Mouse (Mus musculus) embryonic fibroblast, embryonic 13.5 days (primary cell): ENCODE results near the gene Galnt10.

Experiments used
- CTCF ChIP-seq: IDR thresholded peaks from 2 replicates; pipeline ENCODE4 v1.5.1; 2011; ENCODE audit warnings: mild to moderate bottlenecking, control low read depth, low read length, moderate library complexity, borderline replicate concordance; ENCODE audit not compliant: insufficient read depth
- POLR2A ChIP-seq: IDR thresholded peaks from 2 replicates; pipeline ENCODE4 v1.6.1; 2011; ENCODE audit warnings: low read depth, mild to moderate bottlenecking, control low read depth, low read length, moderate library complexity

DNA sequence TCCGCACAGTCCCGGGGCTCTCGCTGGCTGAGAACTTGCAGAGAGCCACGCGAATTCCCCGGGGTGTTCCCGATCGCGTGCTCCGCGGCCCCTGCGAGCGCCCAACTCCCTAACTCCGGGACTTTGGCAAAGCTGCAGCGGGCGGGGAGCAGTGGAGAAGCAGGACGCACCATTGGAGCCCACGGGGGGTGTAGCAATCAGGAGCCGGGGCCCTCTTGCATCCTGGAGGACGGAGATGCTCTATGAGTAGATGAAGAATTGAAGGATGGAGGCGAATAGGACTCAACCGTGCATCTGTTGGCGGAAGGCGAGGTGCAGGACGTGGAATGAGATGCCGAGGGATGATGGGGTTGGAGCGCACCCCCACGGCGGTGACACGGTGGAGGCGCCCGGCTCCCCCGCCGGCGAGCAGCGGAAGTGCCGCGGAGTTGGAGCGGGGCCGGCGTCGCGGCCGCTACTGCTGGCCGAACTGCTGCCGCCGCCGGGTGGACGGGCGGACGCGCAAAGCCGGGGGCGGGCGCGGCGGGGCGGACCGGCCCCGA is at the start of gene Galnt10:
- no peak for TF ChIP-seq CTCF
- TF ChIP-seq POLR2A, result peak; percentile 76
